In the genomic region with DNA sequence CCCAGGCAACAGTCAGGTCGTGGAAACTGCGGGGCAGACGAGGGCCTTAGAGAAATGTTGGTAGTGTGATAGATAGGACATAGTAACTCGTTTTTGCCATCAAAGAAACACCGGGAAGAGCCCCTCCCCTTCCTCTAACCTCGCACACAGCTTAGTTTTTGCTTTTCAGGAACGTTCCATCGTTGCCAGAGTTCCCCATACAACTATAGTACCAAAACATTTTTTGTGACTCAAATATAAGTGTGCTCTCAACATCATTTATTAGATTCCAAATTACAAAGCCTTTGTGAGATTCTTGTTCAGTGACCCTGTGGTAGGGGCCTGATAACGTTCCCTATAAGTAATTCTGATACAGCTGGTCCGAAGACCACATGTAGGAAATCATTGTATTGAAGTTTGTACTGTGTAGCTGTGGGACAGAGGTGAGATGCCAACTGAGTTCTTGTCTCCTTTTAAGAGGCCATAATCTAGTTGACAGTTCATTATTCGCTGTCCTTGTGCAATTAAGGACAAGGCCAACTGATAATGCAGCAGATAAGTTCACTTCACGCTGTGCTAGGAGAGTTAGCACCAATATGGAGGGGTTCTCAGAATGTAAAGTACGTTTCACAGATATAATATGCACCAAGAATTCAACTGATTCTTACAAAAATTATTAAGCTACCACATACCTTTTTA, we compare ENCODE assay signal across 8 mouse cellular contexts. TPM values are rescaled to one million over a fixed set of nuclear protein-coding genes. Genes with fewer than 3 reads are reported as not detected.
DNase-seq lines count a peak whose midpoint lies in the region; ATAC-seq and TF ChIP-seq lines count a peak whose summit lies in the region.

No protein-coding gene starts in this region.

- 23% methylated on average over 13 of the region's 13 CpGs for WGBS in kidney, postnatal 0 days
- 17% methylated on average over 13 of the region's 13 CpGs for WGBS in hindbrain, embryonic 16.5 days
- WGBS in midbrain, postnatal 0 days = 17% methylated on average over 13 of the region's 13 CpGs

- no peaks in the 10 kb centered on the region for H3K9me3 ChIP-seq in kidney, postnatal 0 days (replicated peaks; ENCODE audit: low read length)
- no peaks in the 10 kb centered on the region for H3K9me3 ChIP-seq in hindbrain, embryonic 16.5 days (ENCODE audit: control insufficient read depth, low read length)
- H3K9me3 ChIP-seq in midbrain, postnatal 0 days (ENCODE audit: low read length) = no peaks in the 10 kb centered on the region

- H3K4me3 ChIP-seq in kidney, postnatal 0 days (replicated peaks; ENCODE audit: low read depth, low read length) = peak overlapping the region; percentile 67
- peak overlapping the region; percentile 68 for H3K4me3 ChIP-seq in cortical plate, adult 2 months (ENCODE audit: insufficient read depth, low read length)
- H3K4me3 ChIP-seq in hindbrain, embryonic 16.5 days (ENCODE audit: low read length) = peak overlapping the region; percentile 83
- H3K4me3 ChIP-seq in midbrain, postnatal 0 days (ENCODE audit: low read depth, low read length) = peak overlapping the region; percentile 87

- TF ChIP-seq CTCF in kidney, postnatal 0 days (IDR thresholded peaks at IDR 0.05; ENCODE audit: low read depth) = no peak
- no peak for TF ChIP-seq CTCF in cortical plate, adult 2 months (IDR thresholded peaks at IDR 0.05; ENCODE audit: extremely low read depth, insufficient read depth, low read length)
- no peak for TF ChIP-seq CTCF in midbrain, postnatal 0 days (IDR thresholded peaks at IDR 0.05)

- ATAC-seq in kidney, postnatal 0 days (replicated peaks; ENCODE audit: low FRiP score, low read depth) = no peak
- ATAC-seq in hindbrain, embryonic 16.5 days = no peak
- ATAC-seq in midbrain, postnatal 0 days (ENCODE audit: low FRiP score) = no peak

- no peaks in the 10 kb centered on the region for H3K36me3 ChIP-seq in kidney, postnatal 0 days (ENCODE audit: insufficient read depth, low read length)
- peaks cover 9% of the 10 kb centered on the region; the same call in 1 of the 2 replicates for H3K36me3 ChIP-seq in hindbrain, embryonic 16.5 days (ENCODE audit: control insufficient read depth, insufficient read depth, low read length)
- H3K36me3 ChIP-seq in midbrain, postnatal 0 days (ENCODE audit: insufficient read depth, low read length) = peaks cover 7% of the 10 kb centered on the region; the same call in 1 of the 2 replicates

- H3K9ac ChIP-seq in kidney, postnatal 0 days (ENCODE audit: low read depth, low read length) = peak overlapping the region; percentile 61; the same call in 1 of the 2 replicates
- peak overlapping the region; percentile 84 for H3K9ac ChIP-seq in hindbrain, embryonic 16.5 days (ENCODE audit: low read depth, low read length)
- peak overlapping the region; percentile 65; the same call in 1 of the 2 replicates for H3K9ac ChIP-seq in midbrain, postnatal 0 days (replicated peaks; ENCODE audit: low read length, poor library complexity, severe bottlenecking)

- no peak; the same call in 1 of the 2 replicates for TF ChIP-seq POLR2A in cortical plate, adult 2 months (IDR thresholded peaks at IDR 0.05; ENCODE audit: extremely low read depth, insufficient read depth, low read length)

- DNase-seq in kidney, postnatal 0 days (ENCODE audit: low spot score) = no peak
- no peak for DNase-seq in kidney, postnatal 25 days
- DNase-seq in midbrain, postnatal 0 days (ENCODE audit: low spot score) = no peak
- DNase-seq in gastrocnemius, postnatal 4 days (ENCODE audit: low spot score in 2 of 2) = no peak
- DNase-seq in ovary, adult 18-20 months (ENCODE audit: low spot score) = no peak
- DNase-seq in right cerebral cortex, postnatal 10 days (ENCODE audit: low spot score in 2 of 2) = no peak

- peak overlapping the region; percentile 86 for H3K27ac ChIP-seq in kidney, postnatal 0 days
- peak overlapping the region; percentile 87 for H3K27ac ChIP-seq in cortical plate, adult 2 months (ENCODE audit: insufficient read depth, low read length)
- H3K27ac ChIP-seq in hindbrain, embryonic 16.5 days (ENCODE audit: low read depth, low read length) = peak overlapping the region; percentile 96
- H3K27ac ChIP-seq in midbrain, postnatal 0 days (ENCODE audit: low read depth, low read length) = peak overlapping the region; percentile 91

- no peaks in the 10 kb centered on the region for H3K27me3 ChIP-seq in kidney, postnatal 0 days (ENCODE audit: insufficient read depth, low read length)
- no peaks in the 10 kb centered on the region for H3K27me3 ChIP-seq in hindbrain, embryonic 16.5 days (replicated peaks; ENCODE audit: control insufficient read depth, insufficient read depth, low read length)
- H3K27me3 ChIP-seq in midbrain, postnatal 0 days (ENCODE audit: insufficient read depth, low read length) = no peaks in the 10 kb centered on the region

- peaks cover 29% of the 10 kb centered on the region for H3K4me1 ChIP-seq in kidney, postnatal 0 days (replicated peaks; ENCODE audit: insufficient read depth, low read length)
- peaks cover 6% of the 10 kb centered on the region; the same call in 1 of the 2 replicates for H3K4me1 ChIP-seq in cortical plate, adult 2 months (ENCODE audit: control insufficient read depth, insufficient read depth, low read length)
- peaks cover 35% of the 10 kb centered on the region for H3K4me1 ChIP-seq in hindbrain, embryonic 16.5 days (ENCODE audit: control insufficient read depth, insufficient read depth, low read depth, low read length)
- peaks cover 10% of the 10 kb centered on the region for H3K4me1 ChIP-seq in midbrain, postnatal 0 days (ENCODE audit: insufficient read depth, low read length)

- peak overlapping the region; percentile 58 for H3K4me2 ChIP-seq in kidney, postnatal 0 days (ENCODE audit: low read length)
- peak overlapping the region; percentile 61 for H3K4me2 ChIP-seq in hindbrain, embryonic 16.5 days (ENCODE audit: low read length)
- H3K4me2 ChIP-seq in midbrain, postnatal 0 days (ENCODE audit: low read depth, low read length, poor library complexity, severe bottlenecking) = peak overlapping the region; percentile 49

RNA-seq across cellular contexts. Expression of gene Nfe2l1, which starts 0.9 kb away (rescaled TPM):
- 77.3 and 88.0 TPM in 2 replicates for polyA plus RNA-seq in kidney, postnatal 0 days (2015; fragmentation: Nextera tagmentation; extraction: Ambion mirVana)
- 202 and 207 TPM in 2 replicates for polyA plus RNA-seq in cortical plate, adult 2 months (2012; rRNA removed)
- polyA plus RNA-seq in hindbrain, embryonic 16.5 days (2015; fragmentation: Nextera tagmentation; extraction: Ambion mirVana) = 83.3 and 86.9 TPM in 2 replicates
- 86.0 and 88.0 TPM in 2 replicates for total RNA-seq in midbrain, postnatal 0 days (2014; rRNA removed)
- 64.5 and 68.9 TPM in 2 replicates for polyA plus RNA-seq in midbrain, postnatal 0 days (2015; fragmentation: Nextera tagmentation; extraction: Ambion mirVana)
- total RNA-seq in gastrocnemius, postnatal 4 days (2021) = 100 to 1,000 TPM; 200 to 204 TPM

RNA-seq across cellular contexts. Expression of gene Copz2, which starts 19.0 kb away (rescaled TPM):
- polyA plus RNA-seq in kidney, postnatal 0 days (2015; fragmentation: Nextera tagmentation; extraction: Ambion mirVana) = 125 TPM in 2 replicates
- polyA plus RNA-seq in cortical plate, adult 2 months (2012; rRNA removed) = 14.2 and 14.7 TPM in 2 replicates
- 22.2 and 27.4 TPM in 2 replicates for polyA plus RNA-seq in hindbrain, embryonic 16.5 days (2015; fragmentation: Nextera tagmentation; extraction: Ambion mirVana)
- 12.7 and 12.9 TPM in 2 replicates for total RNA-seq in midbrain, postnatal 0 days (2014; rRNA removed)
- polyA plus RNA-seq in midbrain, postnatal 0 days (2015; fragmentation: Nextera tagmentation; extraction: Ambion mirVana) = 16.7 and 20.3 TPM in 2 replicates
- total RNA-seq in gastrocnemius, postnatal 4 days (2021) = 10 to 100 TPM; 71.4 to 77.1 TPM

RNA-seq across cellular contexts. Expression of gene Cbx1, which starts 41.8 kb away (rescaled TPM):
- polyA plus RNA-seq in kidney, postnatal 0 days (2015; fragmentation: Nextera tagmentation; extraction: Ambion mirVana) = 101 and 106 TPM in 2 replicates
- polyA plus RNA-seq in cortical plate, adult 2 months (2012; rRNA removed) = 27.1 and 30.1 TPM in 2 replicates
- polyA plus RNA-seq in hindbrain, embryonic 16.5 days (2015; fragmentation: Nextera tagmentation; extraction: Ambion mirVana) = 51.6 and 52.0 TPM in 2 replicates
- 29.0 and 38.1 TPM in 2 replicates for total RNA-seq in midbrain, postnatal 0 days (2014; rRNA removed)
- polyA plus RNA-seq in midbrain, postnatal 0 days (2015; fragmentation: Nextera tagmentation; extraction: Ambion mirVana) = 47.6 and 53.2 TPM in 2 replicates
- total RNA-seq in gastrocnemius, postnatal 4 days (2021) = 10 to 100 TPM; 68.9 to 71.8 TPM

RNA-seq across cellular contexts. Expression of gene Snx11, which starts 53.3 kb away (rescaled TPM):
- polyA plus RNA-seq in kidney, postnatal 0 days (2015; fragmentation: Nextera tagmentation; extraction: Ambion mirVana) = 17.6 and 19.8 TPM in 2 replicates
- polyA plus RNA-seq in cortical plate, adult 2 months (2012; rRNA removed) = 42.9 and 46.0 TPM in 2 replicates
- polyA plus RNA-seq in hindbrain, embryonic 16.5 days (2015; fragmentation: Nextera tagmentation; extraction: Ambion mirVana) = 52.2 and 55.9 TPM in 2 replicates
- 61.6 and 61.9 TPM in 2 replicates for total RNA-seq in midbrain, postnatal 0 days (2014; rRNA removed)
- polyA plus RNA-seq in midbrain, postnatal 0 days (2015; fragmentation: Nextera tagmentation; extraction: Ambion mirVana) = 36.6 and 38.9 TPM in 2 replicates
- total RNA-seq in gastrocnemius, postnatal 4 days (2021) = 10 to 100 TPM; 14.0 to 15.3 TPM
